Mouse (Mus musculus) liver, postnatal 0 days (tissue): Measurements from ENCODE around the gene Ptma.
A peak's percentile ranks its signal among the peaks of the same experiment; 100 is the strongest.

Experiments used
- CTCF ChIP-seq: sonication (generic); IDR thresholded peaks from 2 replicates; pipeline ENCODE4 v1.5.1; 2016; ENCODE audit warnings: antibody characterized with exemption, low read depth
- EP300 ChIP-seq: IDR thresholded peaks from 2 replicates; pipeline ENCODE4 v1.6.1; 2016; ENCODE audit warnings: antibody characterized with exemption, low read depth, mild to moderate bottlenecking

DNA sequence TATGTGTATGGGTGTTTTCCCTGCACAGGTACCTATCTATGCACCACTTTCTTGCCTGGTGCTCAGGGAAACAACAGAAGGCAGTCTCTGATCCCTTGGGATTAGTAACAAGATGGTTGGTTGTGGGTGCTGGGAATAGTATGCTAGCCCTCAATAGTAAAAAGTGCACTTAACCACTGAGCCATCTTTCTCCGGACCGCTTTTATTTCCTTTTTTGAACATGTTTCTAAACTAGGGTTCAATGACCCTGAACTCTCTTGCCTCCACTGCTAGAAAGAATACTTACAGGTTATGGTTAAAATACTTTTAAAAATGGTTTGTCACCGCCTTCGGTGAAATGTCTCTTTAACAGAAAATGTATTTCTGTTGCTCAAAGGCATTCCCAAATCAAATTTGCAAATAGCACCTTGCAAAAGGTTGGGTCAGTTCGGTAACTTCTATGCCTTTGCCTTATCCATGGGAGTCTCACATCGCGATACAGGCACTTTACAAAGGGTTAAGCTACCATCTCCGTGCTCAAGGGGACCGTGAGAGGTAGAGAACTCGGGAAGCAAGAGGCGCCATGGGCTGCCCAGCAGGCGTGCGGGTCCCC is 39.7 kb upstream of the Ptma start:
- TF ChIP-seq EP300 (no peak), CTCF (0 out of 2 replicates have a peak, but pooled peaks have one; percentile 1)
